Mouse (Mus musculus): ENCODE measurements at regions not wholly inside any gene's neighbourhood (a gene's known extent, or its start where the extent isn't known, plus 50 kb on each side); places are given as distances from the start of the nearest gene placed in this dataset.

DNA sequence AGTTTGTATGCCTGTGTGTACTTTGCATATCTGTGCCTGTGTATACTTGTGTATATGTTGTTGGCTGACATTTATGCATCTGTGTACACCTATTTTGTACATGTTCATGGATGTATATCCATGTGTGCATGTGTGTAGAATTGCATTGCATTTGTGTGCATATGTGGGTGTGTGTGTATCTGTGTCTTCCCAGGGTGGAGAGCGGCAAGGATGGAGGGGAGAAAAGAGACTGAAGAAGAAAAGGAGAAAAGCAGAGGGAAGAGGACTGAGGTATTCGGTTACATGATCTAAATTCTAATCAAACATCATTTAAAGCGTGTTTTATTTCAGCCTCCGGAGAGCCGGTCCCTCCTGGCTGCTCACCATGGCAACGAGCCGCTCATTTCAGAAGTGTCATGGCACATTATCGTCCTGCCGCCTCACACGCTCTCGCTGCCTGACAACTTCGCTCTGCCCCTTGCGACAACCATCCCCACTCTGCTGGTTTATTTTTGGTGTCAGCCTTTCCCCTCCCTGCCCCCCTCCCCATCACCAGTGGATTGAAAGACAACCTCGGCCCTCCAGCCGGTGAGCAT is 58.6 kb downstream of the Mrm1 start:
- no peaks in the 10 kb centered on the region for H3K4me1 ChIP-seq (ENCODE audit: control insufficient read depth, insufficient read depth, low read length)
- no peak for TF ChIP-seq CTCF (IDR thresholded peaks at IDR 0.05; ENCODE audit: low read depth, low read length)
- TF ChIP-seq POLR2A (IDR thresholded peaks at IDR 0.05; ENCODE audit: borderline replicate concordance, low read depth, low read length): no peak
- H3K27ac ChIP-seq (ENCODE audit: insufficient read depth, low read depth, low read length): no peak overlapping the region
- no peak overlapping the region for H3K4me3 ChIP-seq (ENCODE audit: insufficient read depth, low read length)

DNA sequence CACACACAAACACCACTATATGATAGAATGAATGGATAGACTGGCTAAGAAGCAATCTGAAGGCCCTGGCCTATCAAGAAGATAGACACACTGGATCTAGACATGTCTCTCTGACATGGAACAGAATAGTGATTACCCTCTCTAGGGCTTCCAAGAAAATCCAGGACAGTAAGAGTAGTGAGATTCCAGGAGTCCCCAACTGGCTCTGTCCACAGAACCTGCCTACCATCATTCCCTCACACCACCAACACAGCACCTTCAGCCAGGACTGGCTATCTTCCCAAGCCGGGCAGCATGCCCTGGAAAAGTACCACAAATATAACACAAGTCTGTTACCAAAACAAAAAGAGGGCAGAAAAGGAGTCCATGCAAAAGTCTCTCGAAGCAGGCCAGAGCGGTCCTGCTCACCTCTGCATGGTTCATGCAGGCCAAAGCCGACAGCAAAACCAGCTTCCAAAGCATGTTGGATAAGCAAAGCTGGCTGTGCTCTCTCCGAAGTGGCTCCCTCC is 59.8 kb downstream of the Mrm1 start:
- no peak overlapping the region for H3K4me3 ChIP-seq (ENCODE audit: insufficient read depth, low read length)
- H3K4me1 ChIP-seq (ENCODE audit: control insufficient read depth, insufficient read depth, low read length): no peaks in the 10 kb centered on the region
- TF ChIP-seq POLR2A (IDR thresholded peaks at IDR 0.05; ENCODE audit: borderline replicate concordance, low read depth, low read length) (no peak), CTCF (IDR thresholded peaks at IDR 0.05; ENCODE audit: low read depth, low read length) (no peak)
- H3K27ac ChIP-seq (ENCODE audit: insufficient read depth, low read depth, low read length): no peak overlapping the region

DNA sequence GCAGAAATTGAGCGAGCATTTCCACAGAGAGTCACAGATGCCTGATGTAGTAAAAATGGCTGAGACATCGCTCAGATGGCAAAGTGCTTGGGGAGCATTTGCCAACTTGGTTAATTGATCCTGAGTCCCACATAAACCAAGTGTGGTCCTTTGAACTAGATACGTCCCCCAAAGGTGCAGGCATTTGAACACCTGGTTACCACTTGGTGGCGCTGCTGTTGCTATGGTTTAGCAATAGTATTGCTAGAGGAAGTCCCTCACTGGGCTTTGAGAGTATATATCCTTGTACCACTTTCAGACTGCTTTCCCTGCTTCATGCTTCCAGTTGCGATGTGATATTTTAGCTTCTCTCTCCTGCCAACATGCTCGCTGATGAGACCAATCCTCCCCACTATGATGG is 67.3 kb downstream of the Mrm1 start:
- Histone ChIP-seq H3K27ac (ENCODE audit: insufficient read depth, low read depth, low read length) (no peak overlapping the region), H3K4me3 (ENCODE audit: insufficient read depth, low read length) (no peak overlapping the region), H3K4me1 (ENCODE audit: control insufficient read depth, insufficient read depth, low read length) (no peaks in the 10 kb centered on the region)
- no peak for TF ChIP-seq CTCF (IDR thresholded peaks at IDR 0.05; ENCODE audit: low read depth, low read length)
- no peak for TF ChIP-seq POLR2A (IDR thresholded peaks at IDR 0.05; ENCODE audit: borderline replicate concordance, low read depth, low read length)

DNA sequence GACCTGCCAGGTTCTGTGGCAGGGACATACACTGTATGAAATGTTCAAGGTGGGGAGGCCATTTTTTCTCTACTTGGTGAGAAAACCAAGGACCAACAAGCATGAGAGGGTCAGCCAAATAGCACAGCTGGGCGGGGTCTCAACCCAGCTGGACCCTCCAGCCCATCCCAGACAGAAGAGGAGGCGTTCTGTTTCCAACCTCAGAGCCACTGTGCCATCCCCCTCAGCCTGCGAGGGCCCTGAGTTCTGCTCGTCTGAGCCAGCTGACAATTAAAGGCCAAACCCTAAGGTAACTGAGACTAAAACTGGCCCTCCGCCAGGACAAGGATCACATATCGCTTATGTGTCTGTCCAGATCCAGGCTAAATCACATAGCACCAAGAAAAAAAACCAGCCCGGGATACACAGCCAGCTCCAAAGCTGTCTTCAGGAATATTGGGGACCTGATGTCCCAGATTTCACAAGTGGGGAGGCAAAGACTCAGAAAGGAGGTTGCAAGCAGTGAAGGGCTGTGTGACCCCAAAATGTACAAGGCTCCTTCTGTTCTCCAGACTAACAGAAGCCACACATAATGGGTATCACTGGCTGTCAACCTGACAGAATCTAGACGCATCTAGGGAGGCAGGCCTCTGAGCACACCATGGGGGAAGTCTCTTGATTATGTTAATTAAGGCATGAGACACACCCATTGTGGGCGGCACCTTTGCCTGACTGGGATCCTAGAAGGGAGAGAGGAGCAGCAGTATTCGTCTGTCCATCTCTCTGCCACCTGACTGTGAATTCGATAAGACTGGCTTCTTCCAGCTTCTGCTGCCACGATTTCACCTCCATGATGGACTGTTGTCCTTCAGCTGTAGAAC is 69.6 kb downstream of the Mrm1 start:
- Histone ChIP-seq H3K27ac (ENCODE audit: insufficient read depth, low read depth, low read length) (no peak overlapping the region), H3K4me3 (ENCODE audit: insufficient read depth, low read length) (no peak overlapping the region), H3K4me1 (ENCODE audit: control insufficient read depth, insufficient read depth, low read length) (no peaks in the 10 kb centered on the region)
- TF ChIP-seq POLR2A (IDR thresholded peaks at IDR 0.05; ENCODE audit: borderline replicate concordance, low read depth, low read length) (no peak), CTCF (IDR thresholded peaks at IDR 0.05; ENCODE audit: low read depth, low read length) (no peak)

DNA sequence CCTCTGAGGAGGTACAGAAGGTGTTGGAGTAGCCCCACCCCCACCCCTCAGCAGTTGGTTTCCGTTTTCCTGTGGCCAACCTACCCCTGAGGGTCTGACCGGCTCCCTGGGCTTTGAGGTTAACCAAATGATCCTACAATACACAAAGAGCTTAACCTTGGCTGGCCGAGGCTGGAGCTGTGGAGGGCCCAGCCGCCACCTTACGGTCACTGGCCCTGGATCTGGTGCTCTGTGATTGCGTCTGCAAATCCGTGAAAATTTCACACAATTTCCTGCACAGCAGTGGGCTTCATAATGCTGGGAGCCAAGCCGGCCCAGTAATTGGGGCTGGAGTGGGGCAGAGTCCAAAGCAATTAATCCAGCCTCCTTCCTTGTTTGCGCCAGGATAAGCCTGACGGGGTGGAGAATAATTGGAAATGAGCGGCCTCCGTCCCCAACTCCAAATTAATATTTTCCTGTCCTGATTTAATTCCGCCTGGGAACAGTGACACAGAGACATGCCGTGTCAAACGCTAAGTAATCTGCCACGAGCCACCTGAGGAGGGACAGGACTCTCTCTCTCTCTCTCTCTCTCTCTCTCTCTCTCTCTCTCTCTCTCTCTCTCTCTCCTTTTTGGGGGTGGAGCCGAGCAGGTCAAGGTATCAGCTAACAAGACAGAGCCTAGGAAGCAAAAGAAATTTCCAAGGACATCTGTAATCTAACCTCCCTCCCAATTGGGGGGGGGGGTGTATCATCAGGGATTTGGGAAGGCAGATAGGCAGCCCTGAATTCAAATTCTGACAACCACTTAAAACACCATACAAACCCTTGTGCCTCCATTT is 80.3 kb downstream of the Mrm1 start:
- no peak overlapping the region for H3K4me3 ChIP-seq (ENCODE audit: insufficient read depth, low read length)
- H3K4me1 ChIP-seq (ENCODE audit: control insufficient read depth, insufficient read depth, low read length): no peaks in the 10 kb centered on the region
- TF ChIP-seq POLR2A (IDR thresholded peaks at IDR 0.05; ENCODE audit: borderline replicate concordance, low read depth, low read length) (no peak), CTCF (IDR thresholded peaks at IDR 0.05; ENCODE audit: low read depth, low read length) (no peak)
- H3K27ac ChIP-seq (ENCODE audit: insufficient read depth, low read depth, low read length): no peak overlapping the region

DNA sequence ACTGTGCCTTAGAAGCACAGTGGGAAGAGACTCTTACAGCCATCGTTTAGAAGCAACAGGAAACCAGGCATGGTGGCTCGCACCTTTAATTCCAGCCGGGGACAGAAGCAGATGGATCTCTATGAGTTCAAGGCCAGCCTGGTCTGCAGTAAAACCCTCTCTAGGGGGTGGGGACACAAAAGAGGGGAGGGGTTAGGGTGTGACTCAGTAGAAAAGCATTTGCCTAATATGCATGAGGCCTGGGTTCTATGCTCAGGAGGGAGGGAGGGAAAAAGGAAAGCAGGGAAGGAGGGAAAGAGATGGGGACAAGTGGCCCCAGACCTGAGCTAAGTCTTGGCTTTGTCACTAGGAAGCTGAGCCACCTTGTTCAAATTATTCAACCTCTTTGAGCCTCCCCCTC is 81.2 kb downstream of the Mrm1 start:
- Histone ChIP-seq H3K4me3 (ENCODE audit: insufficient read depth, low read length) (no peak overlapping the region), H3K4me1 (ENCODE audit: control insufficient read depth, insufficient read depth, low read length) (no peaks in the 10 kb centered on the region), H3K27ac (ENCODE audit: insufficient read depth, low read depth, low read length) (no peak overlapping the region)
- TF ChIP-seq CTCF (IDR thresholded peaks at IDR 0.05; ENCODE audit: low read depth, low read length) (no peak), POLR2A (IDR thresholded peaks at IDR 0.05; ENCODE audit: borderline replicate concordance, low read depth, low read length) (no peak)

DNA sequence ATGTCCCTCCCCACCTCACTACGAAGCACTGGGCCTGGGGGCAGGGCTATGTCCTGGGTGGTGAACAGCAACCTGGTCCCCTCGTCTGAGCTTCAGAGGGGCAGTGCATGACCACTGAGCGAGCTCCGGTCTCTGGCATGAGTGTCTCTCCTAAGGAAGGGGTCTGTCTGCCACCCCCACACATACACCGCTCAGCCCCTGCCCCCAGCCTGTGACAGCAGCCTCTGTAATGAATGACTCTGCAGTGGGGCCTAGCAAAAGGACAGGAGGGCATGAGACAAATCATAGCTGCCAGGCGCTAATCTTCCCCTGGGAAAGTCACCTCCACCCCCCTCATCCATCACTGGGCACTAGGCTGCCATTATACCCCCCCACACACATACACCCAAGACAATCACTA is 87.4 kb downstream of the Mrm1 start:
- Histone ChIP-seq H3K4me1 (ENCODE audit: control insufficient read depth, insufficient read depth, low read length) (no peaks in the 10 kb centered on the region), H3K27ac (ENCODE audit: insufficient read depth, low read depth, low read length) (no peak overlapping the region), H3K4me3 (ENCODE audit: insufficient read depth, low read length) (no peak overlapping the region)
- TF ChIP-seq CTCF (IDR thresholded peaks at IDR 0.05; ENCODE audit: low read depth, low read length): no peak

DNA sequence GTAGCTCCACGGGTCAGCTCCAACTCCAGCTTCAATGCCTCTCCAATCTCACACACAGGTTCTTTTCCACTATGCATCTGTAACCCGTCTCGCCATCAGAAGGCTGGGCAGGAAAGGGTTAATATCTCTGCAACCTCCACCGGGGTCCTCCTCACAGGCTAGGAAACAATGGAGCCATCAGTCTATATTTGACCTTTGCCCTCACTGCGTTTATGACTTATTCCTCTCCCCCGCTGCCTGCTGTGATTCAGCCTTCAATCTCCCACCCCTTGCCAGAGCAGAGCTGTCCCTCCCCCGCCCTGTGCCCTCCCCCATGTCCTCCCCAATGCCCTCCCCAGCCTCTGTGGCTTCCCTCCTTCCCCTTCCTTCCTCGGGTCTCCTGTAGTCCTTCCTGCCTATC is 89.1 kb downstream of the Mrm1 start:
- Histone ChIP-seq H3K4me1 (ENCODE audit: control insufficient read depth, insufficient read depth, low read length) (no peaks in the 10 kb centered on the region), H3K4me3 (ENCODE audit: insufficient read depth, low read length) (no peak overlapping the region), H3K27ac (ENCODE audit: insufficient read depth, low read depth, low read length) (no peak overlapping the region)
- TF ChIP-seq POLR2A (IDR thresholded peaks at IDR 0.05; ENCODE audit: borderline replicate concordance, low read depth, low read length): no peak
- TF ChIP-seq CTCF (IDR thresholded peaks at IDR 0.05; ENCODE audit: low read depth, low read length): no peak

DNA sequence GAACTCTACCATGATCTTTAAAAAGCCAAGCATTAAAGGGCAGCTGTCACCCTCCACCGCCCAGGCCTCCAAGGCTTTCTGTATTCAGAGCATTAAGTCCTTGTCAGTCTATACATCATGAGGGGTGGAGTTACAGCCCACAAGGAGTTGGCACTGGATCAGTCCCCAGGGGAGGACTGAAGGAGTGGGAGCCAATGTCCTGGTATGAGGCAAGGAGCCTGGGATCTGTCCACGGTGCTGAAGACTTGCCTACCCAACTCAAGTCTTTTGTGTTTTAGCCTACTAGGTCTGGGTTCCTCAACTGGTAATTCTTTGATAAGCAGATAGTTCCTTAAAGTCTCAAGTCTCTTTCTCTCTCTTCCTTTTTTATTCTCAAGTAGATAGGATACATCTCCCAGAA is 90.1 kb downstream of the Mrm1 start:
- Histone ChIP-seq H3K27ac (ENCODE audit: insufficient read depth, low read depth, low read length) (no peak overlapping the region), H3K4me3 (ENCODE audit: insufficient read depth, low read length) (no peak overlapping the region)

More for the DNA sequence above, 90.1 kb downstream of the Mrm1 start:
- H3K4me1 ChIP-seq (ENCODE audit: control insufficient read depth, insufficient read depth, low read length): no peaks in the 10 kb centered on the region
- TF ChIP-seq CTCF (IDR thresholded peaks at IDR 0.05; ENCODE audit: low read depth, low read length) (no peak), POLR2A (IDR thresholded peaks at IDR 0.05; ENCODE audit: borderline replicate concordance, low read depth, low read length) (no peak)
